Mouse (Mus musculus) layer of hippocampus, adult 11-12 months (tissue): ENCODE measurements around the gene Kcna2.
A peak's percentile ranks its signal among the peaks of the same experiment; 100 is the strongest.

ENCODE experiments used
- DNase-seq: peaks from one replicate; pipeline ENCODE4 v3.0.0; 2022; ENCODE audit warnings: low spot score

Kcna2 gene

DNA sequence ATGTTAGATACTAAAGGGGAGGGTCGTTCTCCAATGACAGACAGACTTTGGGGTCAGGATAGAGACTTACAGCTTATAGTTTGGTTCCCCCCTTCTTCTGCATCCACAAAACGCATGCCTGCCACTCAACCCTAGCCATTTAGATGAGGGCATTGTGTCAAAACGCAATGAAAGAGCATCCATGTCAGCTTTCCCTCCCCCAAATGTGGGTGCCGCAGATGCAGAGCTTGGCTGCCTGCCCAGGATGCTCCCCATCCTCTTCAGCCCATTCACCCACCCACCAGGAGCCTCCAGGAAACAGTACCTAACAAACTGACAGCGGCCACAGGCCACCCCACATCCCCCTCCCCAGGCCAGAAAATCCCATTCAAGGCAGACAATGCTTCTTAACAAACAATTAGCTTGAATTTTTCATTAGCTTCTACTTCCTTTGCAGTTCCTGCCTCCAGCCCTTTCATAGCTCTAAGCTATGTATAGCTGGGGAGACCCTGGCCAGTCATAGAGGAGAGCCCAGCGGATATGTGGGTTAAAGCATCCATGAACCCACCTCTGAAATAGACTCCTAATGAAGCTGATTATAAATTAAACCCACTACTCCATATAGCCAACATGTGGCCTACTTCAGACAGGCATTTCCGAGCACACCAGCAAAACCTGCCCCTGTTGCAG is 50.1 kb downstream of the Kcna2 start:
- peak; percentile 32 for DNase-seq

DNA sequence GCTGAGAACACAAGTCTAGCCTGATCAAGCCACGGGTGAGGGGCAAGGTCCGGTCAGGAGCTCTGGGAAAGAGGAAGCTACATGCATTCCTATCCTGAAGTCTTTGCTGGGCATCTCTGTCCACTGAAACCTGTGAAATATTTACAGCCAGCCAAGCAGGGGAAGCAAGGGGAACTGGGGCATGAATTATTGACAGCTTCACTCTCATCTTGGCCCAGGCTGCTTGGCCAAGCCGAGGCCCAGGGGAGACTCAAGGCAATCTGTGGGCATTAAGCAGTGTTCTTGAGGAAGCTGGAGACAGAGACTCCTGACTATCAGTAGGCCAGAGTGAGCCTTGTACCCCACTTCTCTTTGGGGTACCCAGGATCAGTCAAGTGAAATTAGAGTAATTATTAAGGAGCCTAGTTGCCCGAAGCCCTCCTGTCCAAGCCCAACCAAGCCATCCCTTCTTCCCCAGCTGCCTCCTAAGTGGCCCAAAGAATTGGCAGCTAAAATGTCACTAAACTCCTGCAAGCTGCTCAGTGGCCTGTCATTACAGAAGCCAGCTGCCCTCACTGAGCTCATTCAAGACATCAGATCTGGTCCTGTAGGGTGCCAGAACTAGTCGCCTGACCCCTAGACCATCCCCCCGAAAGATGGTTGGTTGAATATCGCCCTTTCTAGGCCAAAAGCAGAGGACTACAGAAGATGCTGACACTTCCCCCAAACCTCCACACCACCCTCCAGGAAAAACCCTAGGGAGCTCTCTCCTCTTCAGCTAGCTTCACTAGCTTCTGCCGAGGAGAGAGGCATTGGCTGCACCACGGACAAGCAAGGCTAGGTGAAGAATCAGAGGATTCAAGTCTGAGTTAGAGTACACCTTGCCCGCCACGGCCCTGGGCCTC is 53.1 kb downstream of the Kcna2 start:
- DNase-seq: no peak

DNA sequence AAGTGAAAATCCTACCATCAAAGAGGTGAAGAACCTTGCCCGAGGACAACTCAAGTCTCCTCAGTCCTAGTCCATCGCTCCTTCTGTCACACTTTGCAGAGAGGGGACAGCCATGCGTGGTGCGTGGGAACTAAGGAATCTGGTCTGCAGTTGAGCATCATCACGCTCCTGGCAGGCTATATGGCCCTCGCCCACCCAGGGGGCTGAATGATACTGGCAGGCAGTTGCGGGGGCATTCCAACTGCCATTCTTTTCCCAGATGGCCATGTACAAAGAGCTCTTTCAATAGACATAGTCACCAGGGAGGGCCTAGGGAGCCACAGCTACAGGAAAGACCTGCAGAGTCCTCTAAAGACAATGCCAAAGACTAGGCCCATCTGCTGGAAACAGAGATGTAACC is 57.9 kb downstream of the Kcna2 start:
- DNase-seq: peak; percentile 27

DNA sequence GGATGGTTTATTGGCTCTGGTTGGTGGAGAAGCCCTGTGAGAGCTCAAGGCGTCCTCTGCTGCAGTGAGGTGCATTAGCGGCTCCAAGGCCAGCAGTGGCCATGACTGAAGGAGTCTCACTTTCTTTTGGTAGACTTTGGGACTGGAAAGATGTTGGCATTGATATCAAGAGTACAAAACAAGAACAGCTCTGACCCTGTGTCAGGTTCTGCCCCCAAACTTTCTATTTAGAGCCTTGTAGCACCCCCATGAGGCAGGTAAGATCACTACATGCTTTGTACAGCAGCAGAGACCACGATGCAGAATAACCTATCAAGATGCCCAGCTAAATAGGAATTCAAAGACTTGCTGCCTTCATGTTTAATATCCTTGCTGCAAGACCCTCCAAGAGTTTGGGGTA is 58.5 kb downstream of the Kcna2 start:
- DNase-seq: peak; percentile 48

DNA sequence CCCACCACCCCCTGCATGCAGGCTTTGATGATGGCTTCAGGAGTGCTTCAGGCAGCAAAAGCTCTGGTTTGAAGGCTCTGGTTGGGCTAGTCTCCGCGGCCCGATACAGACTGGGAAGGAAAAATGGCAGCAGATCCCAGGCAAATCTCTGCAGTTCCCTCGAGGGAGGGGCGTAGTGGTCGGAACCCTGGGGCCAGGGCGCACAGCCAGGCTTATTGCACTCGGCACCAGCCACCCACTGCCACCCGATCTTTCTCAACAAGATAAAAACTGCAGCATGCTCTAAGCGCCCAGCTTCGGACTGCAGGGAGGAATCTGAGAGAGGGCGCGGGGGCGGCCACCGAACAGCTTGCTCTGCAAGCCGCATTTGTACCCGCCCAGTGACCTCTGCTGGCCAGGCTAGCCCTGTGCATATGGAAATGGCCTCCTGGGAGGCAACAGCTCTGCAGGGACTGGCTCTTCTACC is 58.9 kb downstream of the Kcna2 start:
- DNase-seq: peak; percentile 40

DNA sequence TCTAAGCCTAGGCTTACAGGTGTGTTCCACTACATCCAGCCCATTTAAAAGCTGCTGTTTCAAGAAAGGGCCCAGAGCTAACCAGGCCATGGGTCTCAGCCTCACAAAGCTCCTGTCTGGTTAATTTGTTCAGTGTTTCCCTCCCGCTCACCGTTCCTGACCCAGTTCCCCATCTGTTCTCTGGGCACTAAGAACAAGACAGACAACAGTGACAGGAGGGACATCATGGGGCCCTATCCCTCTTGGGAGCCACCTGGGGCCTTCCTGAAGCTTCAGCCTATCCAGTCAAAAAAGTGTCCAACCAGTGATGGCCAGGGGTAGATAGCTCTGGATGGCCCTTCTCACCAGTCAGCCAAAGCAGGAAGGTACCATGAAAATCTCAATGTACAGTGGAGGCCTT is 61.8 kb downstream of the Kcna2 start:
- DNase-seq: no peak
